Mouse (Mus musculus) naive thymus-derived CD4-positive, alpha-beta T cell, adult 2 months (primary cell): Measurements from ENCODE around the gene Coro2a.

ENCODE experiments used
- DNase-seq: peaks from one replicate; pipeline ENCODE4 v3.0.0-alpha.2; 2011; ENCODE audit warnings: low read depth

The Coro2a gene

DNA sequence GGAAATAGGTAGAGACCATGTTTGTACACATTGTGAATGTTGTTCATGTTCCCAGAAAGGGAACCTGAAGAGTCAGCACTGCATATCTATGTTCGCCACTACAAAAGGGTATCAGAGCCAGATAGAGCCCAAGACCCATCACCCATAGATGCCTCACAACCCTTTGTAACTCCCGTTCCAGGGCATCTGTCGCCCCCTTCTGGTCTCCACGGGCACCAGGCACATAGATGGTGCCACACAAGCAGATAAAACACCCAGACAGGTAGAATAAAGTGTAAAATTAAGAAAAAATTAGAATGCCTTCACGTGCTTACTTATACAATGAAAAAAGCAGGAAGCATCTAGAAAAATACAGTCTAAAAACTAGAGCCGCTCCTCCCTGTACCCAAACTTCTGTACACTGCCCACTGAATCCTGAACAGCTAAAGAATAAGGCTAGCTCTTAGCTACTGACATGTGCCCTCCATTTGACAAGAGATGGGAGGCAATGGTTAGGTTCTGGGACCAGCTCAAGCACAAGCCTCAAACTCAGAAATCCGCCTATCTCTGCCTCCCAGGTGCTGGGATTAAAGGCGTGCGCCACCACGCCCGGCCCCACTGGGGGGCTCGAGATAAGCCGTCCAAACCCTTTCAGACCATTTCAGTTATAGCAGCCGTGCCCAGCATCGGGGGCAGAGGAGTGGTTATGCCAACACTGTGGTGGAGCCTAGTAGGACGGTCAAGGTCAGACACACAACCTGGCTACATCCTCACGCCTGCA, 75.0 kb downstream of the Coro2a start:
- DNase-seq = peak; percentile 69

DNA sequence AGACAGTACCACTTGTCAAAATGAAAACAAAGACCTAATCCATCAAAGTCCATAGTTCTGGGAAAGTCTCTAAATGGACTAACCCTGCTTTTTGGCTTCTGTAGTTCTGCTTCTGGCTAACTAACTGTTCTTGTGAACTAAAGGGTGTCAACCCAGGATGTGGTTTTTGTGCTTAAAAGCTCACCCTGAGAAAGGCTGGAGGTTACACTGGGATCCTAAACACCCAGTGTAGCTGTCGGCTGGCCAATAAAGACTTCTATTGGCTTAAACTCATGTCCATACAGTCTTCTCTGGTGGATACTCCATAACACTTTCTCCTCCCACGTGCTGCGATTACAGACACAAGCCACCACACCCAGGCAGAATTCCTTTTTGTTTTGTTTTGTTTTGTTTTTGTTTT, 75.8 kb downstream of the Coro2a start:
- DNase-seq = peak; percentile 62

DNA sequence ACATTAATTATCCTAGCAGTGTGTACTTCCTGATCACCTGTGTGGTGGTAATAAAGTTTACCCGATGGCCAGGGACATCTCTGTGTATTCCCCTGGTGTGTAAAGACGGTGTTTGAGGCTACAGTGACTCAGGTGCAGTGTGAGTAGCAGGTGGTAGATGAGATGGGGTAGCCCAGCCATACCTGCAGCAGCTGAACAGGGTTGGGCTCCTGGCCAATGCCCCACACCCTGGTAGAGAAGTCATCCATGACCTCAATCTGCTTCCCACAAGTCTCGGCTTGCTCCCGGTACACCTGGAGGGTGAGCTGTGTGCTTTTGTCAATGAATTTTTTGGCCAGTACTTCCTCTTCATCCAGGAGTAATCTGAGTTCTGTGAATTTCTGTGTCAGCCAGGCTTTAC, 78.7 kb downstream of the Coro2a start:
- no peak for DNase-seq

DNA sequence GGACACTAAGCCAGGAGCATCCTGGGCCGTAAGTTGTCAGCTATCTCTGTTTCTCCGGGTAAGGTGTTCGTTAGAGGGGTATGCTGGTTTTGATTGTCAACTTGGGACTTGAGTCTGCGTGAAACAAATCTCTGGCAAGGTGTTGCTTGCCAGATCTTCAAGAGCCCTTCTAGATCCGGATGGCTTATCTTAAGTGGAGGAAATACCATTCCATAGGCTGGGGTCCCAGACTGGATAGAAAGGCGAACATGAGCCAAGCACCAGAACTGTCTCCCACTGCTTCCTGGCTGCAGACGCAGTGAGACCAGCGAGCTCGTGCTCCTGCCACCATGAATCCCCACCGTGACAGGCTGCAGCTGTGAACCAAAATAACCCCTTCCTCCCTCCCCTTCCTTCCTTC, 80.5 kb downstream of the Coro2a start:
- no peak for DNase-seq

DNA sequence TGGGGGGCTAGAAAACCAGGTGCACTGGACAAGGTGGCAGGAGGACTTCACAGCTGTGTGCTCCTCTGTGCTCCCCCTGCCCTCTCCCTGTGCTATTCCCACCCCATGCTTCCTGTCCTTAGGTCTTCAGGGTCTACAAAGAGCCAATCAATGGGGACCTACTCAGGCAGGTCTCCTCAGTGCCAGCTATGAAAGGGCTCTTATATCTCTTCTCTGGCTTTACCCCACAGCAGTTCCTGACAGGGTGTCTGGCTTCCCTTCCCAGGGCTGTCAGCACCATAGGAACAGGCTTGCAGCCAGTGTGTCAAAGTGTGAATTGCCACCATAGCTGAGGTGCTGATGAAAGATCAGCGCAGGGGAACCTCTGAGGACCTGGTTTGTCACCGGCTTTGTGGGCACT, 81.5 kb downstream of the Coro2a start:
- no peak for DNase-seq

DNA sequence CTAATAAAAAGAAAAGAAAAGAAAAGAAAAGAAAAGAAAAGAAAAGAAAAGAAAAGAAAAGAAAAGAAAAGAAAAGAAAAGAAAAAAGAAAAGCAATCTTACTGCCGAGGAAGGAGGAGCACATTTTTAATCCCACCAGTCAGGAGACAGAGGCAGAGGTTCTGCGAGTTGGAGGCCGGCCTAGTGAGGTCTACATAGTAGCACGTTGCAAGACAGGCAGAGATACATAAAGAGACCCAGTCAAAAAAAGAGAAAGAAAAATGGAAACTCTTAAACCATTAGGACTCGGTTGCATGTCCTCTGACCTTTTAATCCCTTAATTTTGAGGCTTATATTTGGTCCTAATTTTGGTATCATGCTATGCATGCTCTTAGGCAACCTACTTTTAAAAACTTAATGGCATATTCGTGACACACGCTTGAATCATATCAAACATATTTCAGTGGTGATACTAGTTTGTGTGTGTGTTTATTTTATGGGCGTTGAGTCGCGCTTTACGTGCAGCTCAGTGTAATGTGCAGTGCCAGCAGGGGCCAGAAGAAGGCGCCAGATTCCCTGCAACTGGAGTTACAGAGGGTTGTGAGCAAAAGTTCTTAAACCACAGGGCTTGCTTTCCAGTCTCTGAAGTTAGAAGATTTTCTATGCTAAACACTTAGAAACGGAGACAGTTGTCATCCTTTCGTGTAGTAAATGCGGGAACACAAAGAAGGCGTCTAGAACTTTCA, 94.1 kb downstream of the Coro2a start:
- peak; percentile 92 for DNase-seq

DNA sequence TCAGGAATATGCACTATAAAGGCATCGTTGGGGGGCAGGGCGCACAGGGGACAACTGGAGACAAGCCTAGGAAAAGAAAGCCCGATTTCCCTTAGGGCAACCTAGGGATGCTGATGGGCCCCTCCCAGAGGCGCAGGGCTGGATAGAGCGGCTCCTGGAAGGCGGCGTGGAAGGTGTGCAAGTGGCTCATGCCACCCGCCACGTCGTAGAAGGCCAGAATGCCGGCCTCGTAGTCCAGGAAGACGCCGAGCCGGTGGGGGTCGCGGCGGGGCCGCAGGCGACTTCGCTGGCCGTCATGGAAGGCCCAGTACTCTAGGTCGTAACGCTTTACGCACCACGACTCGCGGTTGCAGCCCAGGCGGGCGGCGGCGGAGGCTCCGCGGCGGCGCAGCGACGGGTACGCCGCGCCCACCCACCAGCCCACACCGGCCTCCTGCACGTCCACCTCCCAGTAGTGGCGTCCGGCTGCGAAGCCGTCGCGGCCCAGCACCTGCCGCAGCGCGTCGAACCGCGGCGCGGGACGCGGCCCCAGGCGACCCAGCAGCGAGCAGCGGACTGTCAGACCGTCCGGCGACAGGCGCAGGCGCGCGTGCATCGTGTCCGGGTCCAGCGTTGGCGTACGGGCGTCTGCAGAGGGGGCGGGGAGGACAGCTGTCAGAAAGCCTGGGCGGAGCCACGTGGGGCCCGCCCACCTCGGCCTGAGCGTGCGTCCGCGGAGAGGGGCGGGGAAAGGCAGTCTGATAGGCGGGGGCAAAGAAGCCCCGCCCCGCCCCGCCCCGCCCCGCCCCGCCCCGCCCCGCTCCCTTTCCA, 95.0 kb downstream of the Coro2a start:
- peak; percentile 88 for DNase-seq

DNA sequence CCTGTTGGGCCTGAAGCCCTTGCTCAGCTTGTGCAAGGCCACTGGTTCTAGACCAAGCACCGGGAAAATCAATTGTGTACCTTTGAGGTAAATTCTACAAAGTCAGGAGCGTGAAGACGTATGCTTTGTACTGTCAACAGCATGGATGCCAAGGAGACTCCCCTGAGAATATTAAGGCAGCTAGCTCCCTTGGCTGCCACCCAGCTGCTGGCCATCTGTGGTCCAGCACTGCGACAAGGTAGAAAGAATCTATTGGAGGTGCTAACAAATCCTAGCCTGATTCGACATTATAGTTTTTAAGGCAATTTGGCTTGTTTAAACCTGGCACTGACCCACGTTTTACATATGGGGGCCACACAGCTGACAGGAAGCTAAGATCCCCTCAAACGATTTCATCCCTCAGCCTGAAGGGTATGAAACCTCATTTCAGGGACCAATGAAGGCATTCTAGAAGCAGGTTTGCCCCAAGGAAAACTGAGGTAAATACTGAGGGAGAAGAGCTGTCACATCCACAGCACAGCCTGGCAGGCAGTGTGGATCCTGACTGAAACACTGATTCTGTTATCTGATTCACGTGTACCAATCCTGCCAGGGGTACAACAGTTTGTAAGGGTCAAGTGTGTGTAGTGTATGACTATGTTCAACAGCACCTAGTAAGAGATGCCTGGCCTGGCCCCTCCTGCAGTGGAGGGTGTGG, 96.5 kb downstream of the Coro2a start:
- no peak for DNase-seq

DNA sequence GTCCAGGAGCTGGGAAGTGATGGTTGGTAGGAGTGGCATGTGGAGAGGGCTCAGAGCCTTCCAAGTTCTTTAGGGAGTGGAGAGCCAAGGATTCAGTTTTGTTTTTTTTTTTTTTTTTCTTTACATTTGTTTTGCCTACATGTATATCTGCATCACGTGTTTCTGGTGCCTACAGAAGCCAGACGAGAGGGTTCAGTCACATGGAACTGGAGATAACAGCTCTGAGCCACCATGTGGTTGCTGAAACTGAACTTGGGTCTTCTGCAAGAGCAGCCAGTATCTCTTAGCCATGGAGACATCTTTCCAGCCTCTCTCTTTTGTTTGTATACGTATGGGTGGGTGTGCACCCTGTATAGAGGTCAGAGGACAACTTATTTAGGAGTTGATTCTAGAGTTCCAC, 98.1 kb downstream of the Coro2a start:
- DNase-seq = no peak

DNA sequence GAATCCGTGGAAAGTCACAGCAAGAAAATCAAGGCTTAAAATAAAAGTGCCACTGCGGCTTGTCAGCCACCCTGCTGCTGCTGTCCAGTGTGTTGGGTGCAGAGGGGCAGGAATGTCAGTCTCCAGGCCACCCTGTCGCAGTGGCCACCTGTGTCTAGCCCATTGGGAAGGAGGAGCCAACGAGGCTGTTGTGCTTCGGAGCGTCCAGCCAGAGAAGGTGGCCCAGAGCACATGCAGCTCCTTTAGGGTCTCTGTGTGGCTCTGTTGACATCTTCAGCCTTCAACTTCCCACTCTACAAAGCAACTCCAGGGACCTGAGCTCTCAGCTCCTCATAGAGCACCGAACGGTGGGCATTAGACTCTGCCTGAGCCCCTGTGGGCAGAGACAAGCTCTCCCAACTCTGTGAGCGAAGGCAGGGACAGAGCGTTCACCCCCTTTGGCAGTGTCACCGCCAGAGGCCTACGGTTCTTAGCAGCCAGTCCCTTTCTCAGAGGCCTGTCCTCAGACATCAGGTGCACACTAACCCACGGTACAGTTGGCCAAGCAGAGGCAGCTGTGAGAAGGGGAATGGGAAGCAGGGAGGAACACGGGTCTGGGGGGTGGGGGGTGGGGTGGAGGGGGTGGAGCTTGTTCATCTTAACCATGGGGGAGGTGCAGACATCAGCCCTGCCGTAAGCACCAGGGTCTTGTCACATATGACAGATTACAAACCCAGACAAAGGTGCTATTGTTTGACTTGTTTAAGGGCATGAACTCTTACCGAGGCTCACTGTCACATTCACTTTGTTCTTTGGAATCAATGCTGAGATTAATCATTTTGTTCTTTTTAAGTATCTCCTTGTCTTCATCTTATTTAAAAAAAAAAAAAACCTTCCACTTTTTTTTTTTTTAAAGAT, 99.1 kb downstream of the Coro2a start:
- no peak for DNase-seq

DNA sequence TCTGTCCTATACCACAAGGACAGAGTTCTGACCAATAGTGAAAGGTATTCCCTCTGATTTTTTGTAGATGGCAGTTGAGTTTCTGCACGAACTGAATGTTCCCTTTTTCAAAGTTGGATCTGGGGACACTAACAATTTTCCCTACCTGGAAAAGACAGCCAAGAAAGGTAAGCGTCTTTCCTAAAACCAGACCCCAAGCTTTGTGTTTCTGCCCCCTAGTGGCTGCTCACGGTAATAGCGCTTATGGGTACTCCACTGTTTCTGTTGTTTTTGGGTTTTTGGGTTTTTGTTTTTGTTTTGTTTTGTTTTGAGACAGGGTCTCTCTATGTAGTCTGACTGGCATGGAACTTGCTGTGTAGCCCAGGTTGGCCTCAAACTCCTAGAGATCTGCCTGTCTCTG, 103.0 kb downstream of the Coro2a start:
- DNase-seq = peak; percentile 76

DNA sequence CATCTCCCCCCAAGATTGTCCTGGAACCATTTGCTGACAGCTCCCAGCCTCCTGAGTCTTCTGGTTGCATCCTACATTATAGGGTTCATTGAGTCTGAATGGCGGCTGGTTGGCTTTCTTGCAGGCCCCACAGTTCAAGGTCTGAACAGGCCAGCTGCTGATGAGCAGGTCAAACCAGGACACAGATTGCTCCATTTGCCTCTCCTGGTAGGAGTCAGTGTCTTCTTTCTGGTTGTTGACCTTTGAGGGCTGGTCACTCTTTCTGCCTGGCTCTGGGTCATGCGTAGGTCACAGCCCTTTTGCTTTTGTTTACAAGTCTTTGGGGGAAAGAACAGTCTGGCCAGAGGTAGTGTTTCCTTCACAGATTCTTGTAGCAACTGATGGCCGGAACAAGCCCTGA, 103.5 kb downstream of the Coro2a start:
- DNase-seq = no peak

DNA sequence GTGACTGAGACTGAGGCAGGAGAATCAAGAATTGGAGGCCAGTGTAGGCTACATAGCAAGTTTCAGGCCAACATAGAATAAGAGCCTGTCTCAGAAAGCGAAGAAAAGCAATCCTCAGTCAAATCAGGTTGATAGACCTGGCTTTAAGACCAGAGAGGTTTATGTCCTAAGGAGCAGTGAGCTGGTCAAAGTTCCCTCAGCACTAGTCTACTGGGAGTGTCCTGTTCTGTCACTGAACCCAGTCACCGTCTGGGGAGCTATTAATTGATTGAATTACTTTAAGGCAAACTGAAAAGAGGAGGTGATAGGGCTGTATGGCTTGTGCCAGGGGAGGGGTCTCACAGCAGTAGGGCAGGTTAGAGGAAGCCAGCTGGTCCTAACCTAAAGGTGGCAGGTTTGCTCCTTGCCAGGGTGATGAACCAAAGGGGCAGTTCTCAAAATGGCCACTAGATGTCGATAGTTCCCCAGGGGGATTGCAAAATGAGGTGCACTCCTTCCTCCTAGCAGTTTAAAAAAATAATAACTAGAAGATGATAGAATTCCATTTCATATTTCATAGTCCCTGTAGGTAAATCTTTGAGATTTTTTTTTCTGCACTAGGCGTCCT, 104.6 kb downstream of the Coro2a start:
- peak; percentile 91 for DNase-seq

DNA sequence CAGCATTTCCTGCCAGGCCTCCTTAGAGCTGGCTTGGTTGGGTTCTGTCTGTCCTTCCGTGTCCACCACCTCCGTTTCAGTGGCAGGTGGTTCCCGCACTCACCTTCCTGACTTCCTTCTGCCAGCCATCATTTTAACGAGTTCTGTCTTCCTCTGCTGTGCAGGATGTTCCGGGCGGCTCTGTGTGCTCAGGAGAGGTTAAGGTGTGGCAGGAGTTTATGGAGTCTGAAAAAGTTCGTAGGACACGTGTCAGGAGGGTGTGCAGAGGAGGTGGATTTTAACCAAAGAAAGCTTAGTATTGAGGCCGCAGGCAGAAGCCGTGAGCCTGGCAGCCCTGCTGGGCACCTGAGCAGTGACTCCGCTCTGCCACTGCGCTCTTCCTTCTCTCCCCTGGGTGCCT, 106.5 kb downstream of the Coro2a start:
- no peak for DNase-seq

DNA sequence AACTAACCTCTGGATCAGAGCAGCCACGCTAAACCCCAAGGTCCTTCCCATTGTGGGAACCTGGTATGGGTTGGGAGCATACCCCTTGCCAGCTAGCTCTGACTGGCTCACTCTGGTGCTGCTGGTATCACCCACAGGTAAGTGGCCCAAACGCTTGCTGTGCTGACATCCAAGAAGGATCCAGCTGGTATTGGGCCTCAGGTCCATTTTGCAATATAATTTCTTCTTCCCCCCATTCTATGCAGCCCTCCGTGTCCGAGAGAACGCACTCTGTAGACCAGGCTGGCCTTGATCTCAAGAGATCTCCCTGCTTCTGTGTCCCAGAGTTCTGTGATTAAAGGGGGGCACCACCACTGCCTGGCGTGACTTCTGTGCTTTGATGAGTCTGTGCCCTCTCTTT, 108.9 kb downstream of the Coro2a start:
- DNase-seq = no peak

DNA sequence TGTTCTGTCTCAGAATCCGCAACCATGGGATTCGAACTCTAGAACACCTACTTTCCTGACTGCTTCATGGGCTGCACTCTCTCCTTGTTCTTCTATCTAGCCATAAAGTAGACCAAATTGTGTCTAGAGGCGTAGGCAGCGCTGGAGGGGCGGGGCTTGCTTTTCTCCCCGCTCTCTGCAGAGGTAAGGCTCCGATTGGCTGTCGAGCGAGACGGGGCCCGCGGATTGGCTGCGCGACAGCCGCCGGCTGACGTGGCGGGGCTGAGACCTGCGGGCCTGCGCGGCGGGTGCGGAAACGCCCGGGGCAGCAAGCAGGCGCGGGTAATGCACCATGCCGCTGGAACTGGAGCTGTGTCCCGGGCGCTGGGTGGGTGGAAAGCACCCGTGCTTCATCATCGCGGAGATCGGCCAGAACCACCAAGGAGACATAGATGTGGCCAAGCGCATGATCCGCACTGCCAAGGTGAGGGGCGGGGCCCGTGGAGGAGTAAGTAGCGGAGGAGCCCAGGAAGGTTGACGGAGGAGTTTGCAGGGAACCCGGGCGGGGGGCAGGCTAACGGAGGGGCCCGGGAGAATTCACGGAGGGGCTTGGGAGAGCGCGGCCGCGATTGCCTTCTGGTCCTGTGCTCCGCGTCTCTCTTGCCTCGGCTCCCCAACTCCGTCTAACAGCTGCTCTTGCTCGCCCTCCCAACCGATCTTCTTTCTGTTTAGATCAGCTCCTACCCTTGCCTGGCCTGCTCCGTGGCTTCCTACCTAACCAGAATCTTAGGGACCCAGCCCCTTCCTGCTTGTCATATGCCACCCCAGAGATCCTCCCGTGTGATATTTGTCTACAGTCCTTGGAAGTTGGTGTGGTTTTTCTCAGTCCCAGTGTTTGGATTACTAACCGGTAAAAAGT, 112.7 kb downstream of the Coro2a start, which contains the start of gene Nans:
Gene Nans, plus strand, starts transcription at position 221 of the 898 bp plus-strand sequence.
- DNase-seq = peak; percentile 96

DNA sequence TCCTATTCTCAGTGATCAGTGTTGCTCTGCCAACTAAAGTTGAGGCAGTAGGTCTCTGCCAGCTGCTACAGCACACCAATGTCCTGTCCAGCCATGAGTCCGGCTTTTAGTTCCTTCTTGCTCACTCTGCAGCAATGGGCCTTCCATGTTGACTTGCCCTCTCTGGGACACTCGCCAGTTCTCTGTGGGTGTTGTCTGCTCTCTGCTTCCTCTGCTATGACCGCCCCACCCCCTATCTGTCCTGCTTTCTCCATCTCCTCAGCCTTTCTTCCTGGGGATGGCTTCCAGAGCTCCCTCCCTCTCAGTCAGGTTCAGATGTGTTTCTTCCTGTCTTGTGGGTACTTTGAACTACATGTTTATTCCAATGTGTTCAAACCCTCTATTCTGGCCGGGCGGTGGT, 114.7 kb downstream of the Coro2a start:
- no peak for DNase-seq
